Mouse (Mus musculus): ENCODE measurements around the gene Pam.

Pam gene

DNA sequence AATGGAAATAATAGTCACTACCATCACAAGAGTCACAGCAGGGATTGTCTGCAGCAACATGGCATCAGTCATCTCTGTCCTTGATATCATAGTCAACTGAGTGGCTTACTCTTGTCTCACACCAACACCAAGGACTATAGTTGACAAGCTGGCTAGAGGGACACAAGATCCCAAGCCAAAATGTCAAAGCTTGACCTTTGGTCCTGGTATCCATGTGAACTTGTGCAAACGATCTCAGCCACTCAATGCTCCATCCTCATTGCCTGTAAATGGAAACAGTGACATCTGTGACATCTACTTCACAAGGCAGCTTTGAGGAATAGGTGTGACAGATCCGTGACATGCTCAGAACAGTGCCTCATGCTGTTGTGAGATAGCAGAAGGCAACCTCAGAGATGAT, 15.0 kb downstream of the Pam start:
- DNase-seq (ENCODE audit: low spot score in 2 of 2) = no peak

DNA sequence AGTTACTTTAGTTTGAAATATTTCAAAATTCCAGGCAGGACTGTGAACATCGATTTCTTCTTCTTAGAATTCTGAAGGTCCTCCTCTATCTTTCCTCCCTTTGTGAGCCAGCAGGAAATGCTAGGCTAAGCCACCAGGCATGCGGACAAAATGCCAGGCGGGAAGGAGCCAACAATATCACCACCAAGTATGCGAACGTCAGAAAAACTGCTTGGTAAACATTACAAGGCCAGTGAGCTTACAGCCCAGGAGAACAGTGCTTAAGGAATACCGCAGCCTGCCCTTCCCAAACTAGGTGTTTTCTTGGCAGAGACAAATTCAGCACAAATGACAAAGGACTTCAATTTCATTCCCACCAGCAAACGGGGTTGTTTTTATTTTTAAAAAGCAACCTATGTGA, 15.8 kb downstream of the Pam start:
- no peak for DNase-seq (ENCODE audit: low spot score in 2 of 2)

DNA sequence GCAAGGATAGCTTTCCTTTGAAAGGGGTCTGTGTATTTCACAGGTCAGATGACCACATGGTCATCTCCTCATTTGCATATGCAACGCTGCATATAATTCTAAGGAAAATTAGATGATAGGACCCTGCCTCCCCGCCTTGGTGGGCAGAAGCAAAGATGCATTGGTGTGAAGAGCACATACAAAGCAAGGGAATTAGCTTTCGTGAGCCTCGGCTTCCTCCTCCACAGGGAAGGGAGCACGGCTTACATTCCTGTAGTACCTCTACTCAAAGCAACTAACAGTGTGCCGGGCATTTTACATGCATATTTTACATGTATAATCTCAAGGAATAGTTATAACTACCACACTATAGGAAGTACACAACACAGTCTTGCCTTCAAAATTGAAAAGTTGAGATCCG, 16.7 kb downstream of the Pam start:
- no peak for DNase-seq (ENCODE audit: low spot score in 2 of 2)

DNA sequence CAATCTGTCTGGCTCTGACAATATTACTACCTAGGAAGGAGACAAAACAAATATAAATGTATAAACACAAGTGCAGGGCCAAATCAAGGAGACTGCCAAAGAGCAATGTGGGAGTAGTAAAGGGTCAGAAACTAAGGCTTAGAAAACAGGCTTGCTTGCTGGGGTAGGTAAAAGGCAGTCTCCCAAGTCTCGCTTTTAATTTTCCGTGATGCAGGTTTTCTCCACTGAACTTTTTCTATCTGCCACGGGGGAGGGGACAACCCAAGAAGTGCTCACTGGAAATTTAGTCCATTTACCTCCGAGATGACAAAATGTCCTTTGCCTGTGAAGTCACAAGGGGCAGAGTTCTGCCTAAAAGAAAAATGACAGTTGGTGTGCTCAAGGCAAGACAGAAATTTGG, 21.6 kb downstream of the Pam start:
- no peak for DNase-seq (ENCODE audit: low spot score in 2 of 2)

- no peak for DNase-seq (ENCODE audit: low spot score in 2 of 2)
These were observed 22.3 kb downstream of the Pam start for GRCm38 (mm10) chr1:98073127-98073526.

DNA sequence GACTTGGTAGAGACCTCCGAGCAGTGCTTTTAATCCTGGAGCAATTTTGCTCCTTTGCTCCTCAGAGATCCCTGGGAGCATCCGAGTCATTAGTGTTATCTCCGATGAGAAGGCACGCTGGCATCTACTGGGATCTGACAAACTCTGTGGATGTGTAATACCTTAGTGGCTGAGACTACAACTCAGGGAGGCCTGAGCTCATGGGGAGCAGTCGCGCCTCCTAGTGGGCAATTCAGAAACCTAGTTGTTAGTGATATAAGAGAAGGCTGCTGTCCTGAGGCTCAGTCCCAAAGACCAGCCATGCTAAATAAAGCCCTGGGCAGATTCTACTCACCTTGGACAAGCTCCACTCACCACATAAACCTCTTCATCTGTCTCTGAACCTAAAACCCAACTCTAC, 23.4 kb downstream of the Pam start:
- DNase-seq (ENCODE audit: low spot score in 2 of 2) = no peak

DNA sequence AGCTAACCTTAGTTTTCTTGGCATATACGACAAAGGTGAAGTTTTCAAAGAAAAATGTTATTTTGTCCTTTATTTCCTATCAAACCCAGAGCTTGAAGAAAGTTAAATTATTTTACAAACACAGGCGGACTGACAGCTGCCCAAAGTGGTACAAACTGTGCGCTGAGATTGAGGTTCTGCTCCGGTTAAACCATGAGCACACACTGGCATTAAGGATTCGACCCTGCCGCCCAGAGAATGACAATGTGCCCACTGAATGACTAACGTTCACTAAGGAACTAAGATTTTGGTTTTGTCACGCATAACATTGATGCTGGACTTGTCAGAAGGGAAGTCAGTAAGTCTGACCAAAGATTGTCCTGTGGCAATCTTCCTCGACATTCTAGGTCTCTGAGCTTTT, 24.0 kb downstream of the Pam start:
- no peak for DNase-seq (ENCODE audit: low spot score in 2 of 2)

DNA sequence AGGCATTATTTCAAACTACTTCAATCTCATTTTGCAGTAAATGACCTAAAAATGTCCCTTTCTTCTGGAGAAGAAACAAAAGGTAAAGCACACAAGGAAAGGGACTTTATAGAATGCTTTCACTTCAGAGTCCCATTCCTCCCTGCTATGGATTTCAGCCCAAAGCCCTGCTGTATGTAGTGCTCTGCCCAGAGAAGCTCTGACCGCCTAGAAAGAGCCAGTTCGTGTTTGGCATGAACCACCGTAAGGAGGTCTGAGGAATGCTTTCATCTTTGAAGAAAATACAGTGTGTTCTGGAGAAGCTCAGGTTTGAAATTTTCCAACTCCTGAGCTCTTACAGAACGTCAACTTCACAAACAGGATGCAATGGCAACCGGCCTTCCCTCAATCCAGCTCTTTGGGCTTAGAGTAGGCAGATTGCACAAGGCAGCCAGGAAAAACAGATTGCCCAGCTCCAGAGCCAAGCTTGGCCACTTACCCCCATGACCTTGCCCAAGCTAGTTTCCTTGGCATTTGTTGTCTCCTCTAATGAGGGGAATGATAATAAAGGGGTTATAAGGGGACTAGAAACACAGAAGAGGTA, 24.6 kb downstream of the Pam start:
- DNase-seq (ENCODE audit: low spot score in 2 of 2) = peak in 1 of 2 experiments; percentile 23

GRCm38 (mm10) chr1:98068177-98068576, 27.3 kb downstream of the Pam start:
- no peak for DNase-seq (ENCODE audit: low spot score in 2 of 2)

DNA sequence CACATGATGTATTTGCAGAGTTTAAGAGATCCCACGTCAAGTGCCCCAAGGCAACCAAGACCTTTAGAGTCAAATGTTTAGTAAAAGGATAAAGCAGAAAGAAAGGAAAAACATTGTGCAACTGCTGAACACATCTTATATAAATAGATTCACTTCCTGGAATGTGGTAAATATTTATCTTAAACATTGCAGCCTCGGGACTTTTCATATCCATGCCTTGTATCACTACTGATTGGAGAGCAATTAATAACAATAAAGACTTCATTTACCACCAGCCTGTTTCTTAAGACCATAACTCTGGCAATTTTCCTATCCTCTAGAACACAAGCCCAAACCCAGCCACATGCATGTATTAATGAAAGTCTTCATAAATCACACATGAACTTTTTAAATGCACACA, 33.4 kb downstream of the Pam start:
- DNase-seq (ENCODE audit: low spot score in 2 of 2) = no peak

- DNase-seq (ENCODE audit: low spot score in 2 of 2) = no peak
These were observed 36.0 kb downstream of the Pam start for GRCm38 (mm10) chr1:98059401-98059800.

- no peak for DNase-seq (ENCODE audit: low spot score in 2 of 2)
These were observed 38.2 kb downstream of the Pam start for GRCm38 (mm10) chr1:98056996-98057945.

GRCm38 (mm10) chr1:98056277-98056676, 39.2 kb downstream of the Pam start:
- DNase-seq (ENCODE audit: low spot score in 2 of 2) = no peak

DNA sequence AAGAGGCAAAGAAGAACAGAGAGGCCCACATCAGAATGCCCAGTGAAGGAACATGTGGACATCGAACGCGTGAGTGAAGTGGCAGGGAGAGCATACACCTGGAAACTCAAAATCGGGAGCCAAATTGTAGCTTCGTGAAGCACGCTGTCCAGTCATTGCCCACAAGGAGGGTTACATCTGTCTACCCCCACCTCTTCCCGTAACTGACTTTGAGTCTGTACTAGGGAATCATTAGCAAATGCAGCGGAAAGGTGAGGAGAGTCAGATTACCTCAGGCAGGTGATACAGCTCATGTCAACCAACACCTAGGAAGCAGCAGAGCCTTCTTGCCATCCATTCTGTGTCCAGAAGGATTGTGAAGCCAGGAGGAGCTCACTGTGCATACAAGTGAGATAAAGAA, 39.9 kb downstream of the Pam start:
- no peak for DNase-seq (ENCODE audit: low spot score in 2 of 2)

DNA sequence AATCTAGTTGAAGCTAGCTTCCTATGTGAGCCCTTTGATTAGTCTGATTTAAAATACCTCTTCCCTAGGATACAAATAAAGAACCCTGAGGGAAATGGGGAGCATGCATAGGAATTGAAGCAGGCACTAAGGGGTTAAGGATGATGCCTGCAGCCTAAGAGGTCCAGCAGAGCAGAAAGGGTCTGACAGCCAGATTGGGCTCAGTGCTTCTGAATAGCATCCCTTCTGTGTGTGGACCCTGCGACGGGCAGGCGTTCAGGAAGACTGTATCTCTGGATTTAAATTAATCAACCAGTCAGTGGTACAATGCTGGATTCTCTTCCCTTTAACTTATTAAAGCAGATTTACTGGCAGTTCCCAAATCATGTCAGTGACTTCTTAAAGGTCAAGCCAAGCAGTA, 41.5 kb downstream of the Pam start:
- DNase-seq (ENCODE audit: low spot score in 2 of 2) = no peak

- no peak for DNase-seq (ENCODE audit: low spot score in 2 of 2)
These were observed 42.0 kb downstream of the Pam start for GRCm38 (mm10) chr1:98053447-98053846.

GRCm38 (mm10) chr1:98052775-98053174, 42.7 kb downstream of the Pam start:
- no peak for DNase-seq (ENCODE audit: low spot score in 2 of 2)

- no peak for DNase-seq (ENCODE audit: low spot score in 2 of 2)
These were observed 44.4 kb downstream of the Pam start for GRCm38 (mm10) chr1:98051039-98051438.

GRCm38 (mm10) chr1:98049756-98050155, 45.7 kb downstream of the Pam start:
- no peak for DNase-seq (ENCODE audit: low spot score in 2 of 2)

DNA sequence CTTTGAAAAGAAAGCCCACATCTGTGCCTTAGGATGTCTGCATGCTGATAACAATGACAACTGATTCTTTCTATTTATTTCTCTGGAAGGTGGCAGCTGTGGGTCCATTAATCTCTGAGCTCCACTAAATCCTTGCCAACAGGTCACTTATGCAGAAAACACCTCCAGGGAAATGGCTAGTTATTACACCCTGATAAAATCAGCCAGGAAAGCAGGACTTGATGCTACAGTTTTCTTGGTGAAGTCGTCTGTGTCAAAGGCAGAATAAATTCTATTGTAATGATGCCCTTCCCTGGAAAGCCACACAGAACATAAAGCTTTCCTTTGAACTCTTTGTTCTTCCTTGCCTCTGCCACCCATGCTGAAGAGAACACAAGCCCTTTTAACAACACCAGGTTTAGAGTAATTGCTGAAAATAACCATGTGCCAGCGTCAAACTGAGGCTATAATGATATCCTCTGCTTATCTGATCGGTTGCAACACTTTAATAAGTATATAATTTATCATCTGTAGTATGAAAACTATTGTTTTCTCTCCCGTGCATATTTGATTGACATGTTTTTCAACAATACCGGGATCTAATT, 47.1 kb downstream of the Pam start:
- DNase-seq (ENCODE audit: low spot score in 2 of 2) = no peak

- DNase-seq (ENCODE audit: low spot score in 2 of 2) = no peak
These were observed 47.9 kb downstream of the Pam start for GRCm38 (mm10) chr1:98047284-98048217.

- no peak for DNase-seq (ENCODE audit: low spot score in 2 of 2)
These were observed 53.0 kb downstream of the Pam start for GRCm38 (mm10) chr1:98042425-98042824.

Measured in urinary bladder, postnatal 36 days (tissue).